Mouse (Mus musculus): ENCODE results near the gene Trappc6a. TPM values are rescaled to one million over a fixed set of nuclear protein-coding genes. Genes with fewer than 3 reads are reported as not detected.

Gene Trappc6a
- total and polyA plus RNA-seq, 3 experiments: 41.1 to 201 (median 72.2) TPM

- H3K27ac ChIP-seq (ENCODE audit: insufficient read depth, low read depth): no peak overlapping the region
- no peaks in the 10 kb centered on the region for H3K79me2 ChIP-seq (replicated peaks; ENCODE audit: control insufficient read depth, extremely low read depth, insufficient read depth, poor library complexity, severe bottlenecking)
- dilution Hi-C loops (cut with MboI; ENCODE audit: extremely low pct_ligation_motif_present, extremely low pct_unique_long_range_greater_than_20kb, low sequenced_read_pairs): no loop called here
- peaks cover 5 to 22% of the 10 kb centered on the region in 2 experiments for H3K4me1 ChIP-seq (ENCODE audit: control insufficient read depth in 1 of 2, insufficient read depth in 2 of 2)
- in situ Hi-C loops (cut with MboI; ENCODE audit: low pct_ligation_motif_present, low pct_unique_long_range_greater_than_20kb, low sequenced_read_pairs): no loop called here
- H3K9me3 ChIP-seq (replicated peaks; ENCODE audit: low read length): peaks cover 8% of the 10 kb centered on the region
- no peak overlapping the region for H3K4me3 ChIP-seq (replicated peaks in 1 of 3; ENCODE audit: low read depth in 2 of 3, low read length in 2 of 3, poor library complexity in 1 of 3)
- no peak for DNase-seq (ENCODE audit: extremely low read depth)
- H3K27me3 ChIP-seq (replicated peaks): peaks cover 74% of the 10 kb centered on the region
- no peak overlapping the region for H3K9ac ChIP-seq (ENCODE audit: insufficient read depth, low read depth)
- TF ChIP-seq POLR2AphosphoS2 (IDR thresholded peaks at IDR 0.05; ENCODE audit: low read depth, low read length) (no peak), NELFE (IDR thresholded peaks at IDR 0.05; ENCODE audit: low read depth, low read length) (no peak), JUND (conservative IDR thresholded peaks at IDR 0.05; ENCODE audit: low read depth, low read length) (no peak), ETS1 (conservative IDR thresholded peaks at IDR 0.05; ENCODE audit: low read depth, low read length) (no peak), MAZ (IDR thresholded peaks at IDR 0.05; ENCODE audit: low read depth, low read length) (no peak), TBP (conservative IDR thresholded peaks at IDR 0.05; ENCODE audit: low read depth, low read length) (no peak), CTCF (conservative IDR thresholded peaks at IDR 0.05 in 1 of 2, IDR thresholded peaks at IDR 0.05 in 1 of 2; ENCODE audit: low read depth in 2 of 2, low read length in 2 of 2) (no peak), ELF1 (IDR thresholded peaks at IDR 0.05; ENCODE audit: low read depth, low read length) (no peak), POLR2A (IDR thresholded peaks at IDR 0.05; ENCODE audit: low read depth, low read length) (no peak), NRF1 (IDR thresholded peaks at IDR 0.05; ENCODE audit: low read depth, low read length) (no peak), PAX5 (IDR thresholded peaks at IDR 0.05; ENCODE audit: low read length) (no peak), CHD2 (IDR thresholded peaks at IDR 0.05; ENCODE audit: low read length) (no peak), SMC3 (IDR thresholded peaks at IDR 0.05; ENCODE audit: low read depth, low read length) (no peak)
- H3K36me3 ChIP-seq (replicated peaks in 1 of 2; ENCODE audit: control insufficient read depth in 1 of 2, insufficient read depth in 1 of 2, low read length in 1 of 2): no peaks in the 10 kb centered on the region
- no peak overlapping the region for H3K4me2 ChIP-seq (ENCODE audit: insufficient read depth, low read depth, poor library complexity, severe bottlenecking)
These were observed 39.9 kb upstream of the Trappc6a start for GRCm38 (mm10) chr7:19468279-19468678.

GRCm38 (mm10) chr7:19469404-19469803 lies 38.8 kb upstream of the Trappc6a start:
- no peak overlapping the region for H3K9ac ChIP-seq (ENCODE audit: insufficient read depth, low read depth)
- in situ Hi-C loops (cut with MboI; ENCODE audit: low pct_ligation_motif_present, low pct_unique_long_range_greater_than_20kb, low sequenced_read_pairs): no loop called here
- dilution Hi-C loops (cut with MboI; ENCODE audit: extremely low pct_ligation_motif_present, extremely low pct_unique_long_range_greater_than_20kb, low sequenced_read_pairs): no loop called here
- H3K4me3 ChIP-seq (replicated peaks in 1 of 3; ENCODE audit: low read depth in 2 of 3, low read length in 2 of 3, poor library complexity in 1 of 3): no peak overlapping the region
- H3K9me3 ChIP-seq (replicated peaks; ENCODE audit: low read length): peaks cover 11% of the 10 kb centered on the region
- no peak overlapping the region for H3K4me2 ChIP-seq (ENCODE audit: insufficient read depth, low read depth, poor library complexity, severe bottlenecking)
- DNase-seq (ENCODE audit: extremely low read depth): no peak
- no peaks in the 10 kb centered on the region for H3K36me3 ChIP-seq (replicated peaks in 1 of 2; ENCODE audit: control insufficient read depth in 1 of 2, insufficient read depth in 1 of 2, low read length in 1 of 2)
- H3K27me3 ChIP-seq (replicated peaks): peaks cover 79% of the 10 kb centered on the region
- no peaks in the 10 kb centered on the region for H3K79me2 ChIP-seq (replicated peaks; ENCODE audit: control insufficient read depth, extremely low read depth, insufficient read depth, poor library complexity, severe bottlenecking)
- no peak overlapping the region for H3K27ac ChIP-seq (ENCODE audit: insufficient read depth, low read depth)
- peaks cover 5 to 24% of the 10 kb centered on the region in 2 experiments for H3K4me1 ChIP-seq (ENCODE audit: control insufficient read depth in 1 of 2, insufficient read depth in 2 of 2)
- no peak for TF ChIP-seq MEF2A (IDR thresholded peaks at IDR 0.05; ENCODE audit: borderline replicate concordance, low read depth, low read length)
- no peak for TF ChIP-seq TCF12 (IDR thresholded peaks at IDR 0.05; ENCODE audit: low read depth, low read length)
- no peak for TF ChIP-seq RAD21 (IDR thresholded peaks at IDR 0.05; ENCODE audit: low read depth, low read length)
- no peak for TF ChIP-seq ZKSCAN1 (IDR thresholded peaks at IDR 0.05; ENCODE audit: borderline replicate concordance, low read depth, low read length)
- TF ChIP-seq MYC (IDR thresholded peaks at IDR 0.05; ENCODE audit: low read depth, low read length): no peak
- no peak for TF ChIP-seq GABPA (IDR thresholded peaks at IDR 0.05; ENCODE audit: insufficient replicate concordance, low read depth, low read length)
- TF ChIP-seq HCFC1 (IDR thresholded peaks at IDR 0.05; ENCODE audit: low read depth, low read length): no peak
- no peak for TF ChIP-seq MAX (IDR thresholded peaks at IDR 0.05; ENCODE audit: low read length)
- no peak for TF ChIP-seq E2F4 (IDR thresholded peaks at IDR 0.05; ENCODE audit: insufficient replicate concordance, low read depth, low read length)
- no peak for TF ChIP-seq MAZ (IDR thresholded peaks at IDR 0.05; ENCODE audit: low read depth, low read length)
- no peak for TF ChIP-seq CTCF (conservative IDR thresholded peaks at IDR 0.05 in 1 of 2, IDR thresholded peaks at IDR 0.05 in 1 of 2; ENCODE audit: low read depth in 2 of 2, low read length in 2 of 2)
- TF ChIP-seq ELF1 (IDR thresholded peaks at IDR 0.05; ENCODE audit: low read depth, low read length): no peak
